Mouse (Mus musculus) forebrain, embryonic 16.5 days (tissue): ENCODE data around the gene Gabarap. TPM values are rescaled to one million over a fixed set of nuclear protein-coding genes. Genes with fewer than 3 reads are reported as not detected.

ENCODE experiments used
- ATAC-seq: fragments of 200-750 bp; cut with Nextera tagmentation; 2 replicates; pipeline ENCODE4 v1.8.0; 2017; ENCODE audit warnings: mild to moderate bottlenecking, moderate library complexity
- H3K27ac ChIP-seq: fragments of 300-500 bp; sonication (generic); 2 replicates; pipeline ENCODE4 v1.5.1; 2014; ENCODE audit warnings: low read length, control low read depth
- H3K27me3 ChIP-seq: fragments of 300-500 bp; sonication (generic); replicated peaks from 2 replicates; pipeline ENCODE4 v1.6.1; 2014; ENCODE audit warnings: low read length; ENCODE audit not compliant: control insufficient read depth, insufficient read depth
- H3K36me3 ChIP-seq: fragments of 300-500 bp; sonication (generic); 2 replicates; pipeline ENCODE4 v1.6.1; 2014; ENCODE audit not compliant: control insufficient read depth, insufficient read depth
- H3K4me1 ChIP-seq: fragments of 300-500 bp; sonication (generic); replicated peaks from 2 replicates; pipeline ENCODE4 v1.6.1; 2014; ENCODE audit warnings: low read length; ENCODE audit not compliant: control insufficient read depth, insufficient read depth
- H3K4me2 ChIP-seq: fragments of 300-500 bp; sonication (generic); 2 replicates; pipeline ENCODE4 v1.6.1; 2014; ENCODE audit warnings: mild to moderate bottlenecking, low read length, control low read depth
- H3K4me3 ChIP-seq: fragments of 300-500 bp; sonication (generic); replicated peaks from 2 replicates; pipeline ENCODE4 v1.5.1; 2014; ENCODE audit warnings: mild to moderate bottlenecking, low read length, control low read depth
- H3K9ac ChIP-seq: fragments of 300-500 bp; sonication (generic); replicated peaks from 2 replicates; pipeline ENCODE4 v1.6.1; 2014; ENCODE audit warnings: low read depth, low read length, control low read depth
- H3K9me3 ChIP-seq: fragments of 300-500 bp; sonication (generic); 2 replicates; pipeline ENCODE4 v1.6.1; 2016; ENCODE audit warnings: low read length; ENCODE audit not compliant: control insufficient read depth
- WGBS: fragments of 180-500 bp; shearing (Covaris S2); extraction: QIAGEN DNeasy Blood & Tissue Kit; methylation state at CpG from one replicate; pipeline ENCODE4 v1.1.7; 2014; 5-methylcytosine and 5-hydroxymethylcytosine counted together
- polyA plus RNA-seq: library from polyadenylated mRNA; unstranded; fragments of >200 nt; fragmentation: Nextera tagmentation; extraction: Ambion mirVana; gene quantifications from 2 replicates; pipeline ENCODE4 v1.2.1, GENCODE M21; 2015

Gene Gabarap
- polyA plus RNA-seq, 1 experiment from 2014 or later = 565 TPM

- Histone ChIP-seq H3K9me3 (no peaks in the 10 kb centered on the region), H3K9ac (no peak overlapping the region), H3K4me3 (no peak overlapping the region), H3K36me3 (peaks cover 29% of the 10 kb centered on the region), H3K4me2 (peak overlapping the region; percentile 95), H3K27ac (no peak overlapping the region), H3K27me3 (no peaks in the 10 kb centered on the region), H3K4me1 (peaks cover 39% of the 10 kb centered on the region)
- 89% methylated on average over 2 of the region's 2 CpGs for WGBS
- no peak for ATAC-seq
These were observed 11.5 kb downstream of the Gabarap start for GRCm38 (mm10) chr11:70002471-70002870.

GRCm38 (mm10) chr11:70005521-70005920 is 14.6 kb downstream of the Gabarap start:
- Histone ChIP-seq H3K27me3 (no peaks in the 10 kb centered on the region), H3K36me3 (peaks cover 40% of the 10 kb centered on the region), H3K4me1 (peaks cover 29% of the 10 kb centered on the region), H3K9me3 (no peaks in the 10 kb centered on the region), H3K27ac (no peak overlapping the region), H3K4me2 (no peak overlapping the region), H3K9ac (no peak overlapping the region), H3K4me3 (no peak overlapping the region)
- 47% methylated on average over 5 of the region's 5 CpGs for WGBS
- ATAC-seq = no peak

GRCm38 (mm10) chr11:70010033-70010432 is 19.1 kb downstream of the Gabarap start:
- Histone ChIP-seq H3K9me3 (no peaks in the 10 kb centered on the region), H3K9ac (no peak overlapping the region), H3K4me3 (no peak overlapping the region), H3K27ac (no peak overlapping the region), H3K36me3 (peaks cover 51% of the 10 kb centered on the region), H3K27me3 (no peaks in the 10 kb centered on the region), H3K4me1 (peaks cover 9% of the 10 kb centered on the region), H3K4me2 (no peak overlapping the region)
- 97% methylated on average over 6 of the region's 6 CpGs for WGBS
- no peak for ATAC-seq

GRCm38 (mm10) chr11:70010548-70010947 is 19.6 kb downstream of the Gabarap start:
- no peaks in the 10 kb centered on the region for H3K27me3 ChIP-seq
- H3K36me3 ChIP-seq = peaks cover 50% of the 10 kb centered on the region
- H3K4me2 ChIP-seq = no peak overlapping the region
- H3K9me3 ChIP-seq = no peaks in the 10 kb centered on the region
- no peak for ATAC-seq
- WGBS = 89% methylated on average over 12 of the region's 12 CpGs
- H3K27ac ChIP-seq = no peak overlapping the region
- no peak overlapping the region for H3K4me3 ChIP-seq
- H3K9ac ChIP-seq = no peak overlapping the region
- peaks cover 11% of the 10 kb centered on the region for H3K4me1 ChIP-seq

- no peak overlapping the region for H3K9ac ChIP-seq
- H3K4me1 ChIP-seq = peaks cover 13% of the 10 kb centered on the region
- 86% methylated on average over 10 of the region's 10 CpGs for WGBS
- no peaks in the 10 kb centered on the region for H3K27me3 ChIP-seq
- no peak overlapping the region for H3K4me2 ChIP-seq
- H3K36me3 ChIP-seq = peaks cover 47% of the 10 kb centered on the region
- no peak overlapping the region for H3K4me3 ChIP-seq
- H3K27ac ChIP-seq = no peak overlapping the region
- ATAC-seq = no peak
- no peaks in the 10 kb centered on the region for H3K9me3 ChIP-seq
These were observed 20.0 kb downstream of the Gabarap start for GRCm38 (mm10) chr11:70010961-70011360.

- ATAC-seq = no peak
- WGBS = 76% methylated on average over 9 of the region's 9 CpGs
- Histone ChIP-seq H3K4me2 (no peak overlapping the region), H3K27ac (no peak overlapping the region), H3K9me3 (no peaks in the 10 kb centered on the region), H3K27me3 (no peaks in the 10 kb centered on the region), H3K9ac (no peak overlapping the region), H3K4me3 (no peak overlapping the region), H3K4me1 (peaks cover 21% of the 10 kb centered on the region), H3K36me3 (peaks cover 28% of the 10 kb centered on the region)
These were observed 22.0 kb downstream of the Gabarap start for GRCm38 (mm10) chr11:70012931-70013330.

- H3K4me2 ChIP-seq = no peak overlapping the region
- H3K27ac ChIP-seq = no peak overlapping the region
- H3K36me3 ChIP-seq = peaks cover 27% of the 10 kb centered on the region
- H3K9ac ChIP-seq = no peak overlapping the region
- 94% methylated on average over 3 of the region's 3 CpGs for WGBS
- no peaks in the 10 kb centered on the region for H3K9me3 ChIP-seq
- peaks cover 23% of the 10 kb centered on the region for H3K4me1 ChIP-seq
- no peaks in the 10 kb centered on the region for H3K27me3 ChIP-seq
- no peak overlapping the region for H3K4me3 ChIP-seq
- no peak for ATAC-seq
These were observed 22.5 kb downstream of the Gabarap start for GRCm38 (mm10) chr11:70013408-70013807.

- 63% methylated on average over 5 of the region's 5 CpGs for WGBS
- no peaks in the 10 kb centered on the region for H3K27me3 ChIP-seq
- H3K36me3 ChIP-seq = peaks cover 22% of the 10 kb centered on the region
- H3K4me1 ChIP-seq = peaks cover 28% of the 10 kb centered on the region
- H3K27ac ChIP-seq = no peak overlapping the region
- no peak overlapping the region for H3K4me2 ChIP-seq
- ATAC-seq = no peak
- H3K4me3 ChIP-seq = no peak overlapping the region
- no peak overlapping the region for H3K9ac ChIP-seq
- H3K9me3 ChIP-seq = no peaks in the 10 kb centered on the region
These were observed 23.1 kb downstream of the Gabarap start for GRCm38 (mm10) chr11:70014051-70014450.

- Histone ChIP-seq H3K4me2 (peak within 1 kb of the TSS; percentile 80), H3K9ac (peak within 1 kb of the TSS; percentile 69), H3K9me3 (no peaks in the 10 kb centered on the region), H3K4me1 (peaks cover 38% of the 10 kb centered on the region), H3K4me3 (peak within 1 kb of the TSS; percentile 67), H3K27me3 (no peaks in the 10 kb centered on the region), H3K27ac (peak within 1 kb of the TSS; percentile 25; the same call in 1 of the 2 replicates), H3K36me3 (peaks cover 13% of the 10 kb centered on the region)
- under 1% methylated on average over 35 of the region's 35 CpGs for WGBS
- peak; percentile 82 for ATAC-seq
These were observed 24.1 kb downstream of the Gabarap start, which contains the start of gene Acadvl for GRCm38 (mm10) chr11:70014880-70015558. TSS of gene Acadvl (minus strand) at chr11:70015411.
